Mouse (Mus musculus): ENCODE data around the gene Galns. TPM values are rescaled to one million over a fixed set of nuclear protein-coding genes. Genes with fewer than 3 reads are reported as not detected.

The Galns gene
- polyA plus RNA-seq, 1 experiment from 2014 or later: 6.2 TPM

- 84% methylated on average over 7 of the region's 7 CpGs for WGBS
- no peak overlapping the region for H3K4me2 ChIP-seq (replicated peaks)
- ATAC-seq (ENCODE audit: low FRiP score, low read depth): no peak
- no peak overlapping the region for H3K27ac ChIP-seq
- H3K36me3 ChIP-seq: no peaks in the 10 kb centered on the region
- H3K9me3 ChIP-seq: no peaks in the 10 kb centered on the region
- no peak overlapping the region for H3K9ac ChIP-seq
- peaks cover 26% of the 10 kb centered on the region for H3K27me3 ChIP-seq (replicated peaks)
- H3K4me1 ChIP-seq: peaks cover 19% of the 10 kb centered on the region; the same call in 1 of the 2 replicates
- no peak overlapping the region for H3K4me3 ChIP-seq
These were observed 65.1 kb downstream of the Galns start for GRCm38 (mm10) chr8:122546066-122546755.

- no peak overlapping the region for H3K27ac ChIP-seq
- no peaks in the 10 kb centered on the region for H3K9me3 ChIP-seq
- no peaks in the 10 kb centered on the region for H3K36me3 ChIP-seq
- no peak overlapping the region for H3K4me3 ChIP-seq
- H3K9ac ChIP-seq: no peak overlapping the region
- no peak overlapping the region for H3K4me2 ChIP-seq (replicated peaks)
- 0 out of 2 replicates have a peak, but pooled peaks cover 9% of the 10 kb centered on the region for H3K4me1 ChIP-seq
- no peak for ATAC-seq (ENCODE audit: low FRiP score, low read depth)
- H3K27me3 ChIP-seq (replicated peaks): peaks cover 6% of the 10 kb centered on the region
- 93% methylated on average over 8 of the region's 8 CpGs for WGBS
These were observed 67.1 kb downstream of the Galns start for GRCm38 (mm10) chr8:122544138-122544537.

DNA sequence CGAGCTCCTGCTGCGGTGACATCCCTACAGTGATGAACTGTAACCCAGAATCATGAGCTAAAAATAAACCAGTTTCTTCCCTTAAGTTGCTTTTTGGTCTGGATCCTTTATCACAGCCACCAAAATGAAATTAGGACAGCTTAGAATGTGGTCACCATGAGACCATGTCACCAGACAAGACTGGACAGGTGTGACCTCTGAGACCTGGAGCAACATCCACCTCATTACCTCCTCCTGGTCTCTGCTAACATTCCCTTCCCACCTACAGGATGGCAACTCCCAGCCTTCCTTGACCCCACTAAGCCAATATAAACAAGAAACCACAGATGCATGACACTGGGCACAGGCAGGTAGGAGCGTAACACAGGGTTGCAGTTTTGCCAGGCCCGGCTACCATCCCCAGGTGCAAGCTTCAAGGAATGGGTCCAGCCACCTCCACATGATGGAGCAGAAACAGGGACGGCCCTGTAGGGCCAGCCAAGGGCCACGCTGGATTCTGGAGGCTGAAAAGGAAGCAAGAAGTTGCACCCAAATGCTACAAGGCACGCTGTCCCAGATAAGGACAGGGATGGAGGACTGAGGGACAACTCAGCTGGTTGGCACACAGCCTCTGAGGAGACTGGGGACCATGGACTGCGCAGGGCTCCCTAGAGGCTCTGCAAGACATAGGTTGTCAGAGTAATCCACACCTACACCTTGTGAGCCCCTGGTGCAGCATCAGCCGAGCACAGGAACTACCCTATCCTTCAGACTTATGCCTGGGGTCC lies 72.8 kb downstream of the Galns start:
- ATAC-seq (ENCODE audit: low FRiP score, low read depth): no peak
- Histone ChIP-seq H3K36me3 (no peaks in the 10 kb centered on the region), H3K9ac (no peak overlapping the region; the same call in 1 of the 2 replicates), H3K27ac (no peak overlapping the region), H3K4me1 (no peaks in the 10 kb centered on the region; the same call in 1 of the 2 replicates), H3K4me2 (replicated peaks) (no peak overlapping the region), H3K9me3 (no peaks in the 10 kb centered on the region), H3K4me3 (no peak overlapping the region), H3K27me3 (replicated peaks) (no peaks in the 10 kb centered on the region)
- 91% methylated on average over 9 of the region's 9 CpGs for WGBS

GRCm38 (mm10) chr8:122537812-122538211 lies 73.5 kb downstream of the Galns start:
- Histone ChIP-seq H3K9me3 (no peaks in the 10 kb centered on the region), H3K9ac (no peak overlapping the region), H3K4me3 (no peak overlapping the region), H3K27me3 (replicated peaks) (no peaks in the 10 kb centered on the region), H3K36me3 (no peaks in the 10 kb centered on the region), H3K4me2 (replicated peaks) (no peak overlapping the region), H3K4me1 (no peaks in the 10 kb centered on the region; the same call in 1 of the 2 replicates), H3K27ac (no peak overlapping the region)
- no peak for ATAC-seq (ENCODE audit: low FRiP score, low read depth)
- 90% methylated on average over 2 of the region's 2 CpGs for WGBS

DNA sequence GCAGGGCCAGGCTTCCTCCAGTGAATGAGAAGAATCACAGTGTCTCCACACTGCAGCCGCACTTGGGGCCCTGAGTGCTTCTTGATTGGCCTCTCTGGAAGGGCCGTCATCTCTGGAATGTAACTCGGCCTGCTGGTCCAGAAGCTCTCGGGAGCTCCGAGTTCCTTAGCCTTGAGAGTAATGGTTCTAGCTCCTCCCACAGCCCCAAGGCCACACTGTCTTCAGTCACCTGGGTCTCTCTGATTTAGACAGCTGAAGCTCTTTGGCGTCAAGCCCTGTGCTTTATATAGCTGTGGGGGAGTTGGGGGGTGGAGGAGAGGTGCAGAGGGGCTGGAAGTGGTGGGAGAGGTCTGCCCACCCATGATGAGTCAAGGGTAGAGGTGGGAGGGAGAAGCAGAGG lies 74.2 kb downstream of the Galns start:
- no peaks in the 10 kb centered on the region for H3K9me3 ChIP-seq
- H3K36me3 ChIP-seq: no peaks in the 10 kb centered on the region
- ATAC-seq (ENCODE audit: low FRiP score, low read depth): no peak
- no peak overlapping the region for H3K9ac ChIP-seq
- no peak overlapping the region for H3K27ac ChIP-seq
- H3K4me1 ChIP-seq: no peaks in the 10 kb centered on the region; the same call in 1 of the 2 replicates
- H3K4me3 ChIP-seq: no peak overlapping the region
- H3K27me3 ChIP-seq (replicated peaks): no peaks in the 10 kb centered on the region
- no peak overlapping the region for H3K4me2 ChIP-seq (replicated peaks)
- WGBS: 54% methylated on average over 6 of the region's 6 CpGs

DNA sequence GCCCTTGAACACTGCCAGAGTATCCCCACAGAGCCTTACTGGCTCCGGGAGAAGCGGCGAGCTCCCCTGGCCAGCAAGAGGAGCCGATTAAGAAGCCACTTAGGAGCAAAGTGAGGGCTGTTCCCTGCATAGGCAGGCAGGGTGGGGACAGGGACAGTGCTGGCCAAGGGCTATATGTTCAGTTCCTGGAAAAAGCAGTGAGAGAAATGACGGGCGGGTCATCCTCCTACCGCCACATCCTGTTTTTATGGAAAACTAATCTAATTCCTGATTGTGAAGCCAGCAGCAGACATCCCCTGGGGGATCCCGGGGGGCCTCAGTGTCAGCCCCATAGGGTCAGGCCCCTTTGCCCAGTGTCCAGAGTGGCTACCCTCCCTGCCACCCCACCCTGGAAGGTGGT lies 80.0 kb downstream of the Galns start:
- Histone ChIP-seq H3K4me1 (peaks cover 6% of the 10 kb centered on the region; the same call in 1 of the 2 replicates), H3K27ac (no peak overlapping the region), H3K36me3 (no peaks in the 10 kb centered on the region), H3K27me3 (replicated peaks) (no peaks in the 10 kb centered on the region), H3K9me3 (no peaks in the 10 kb centered on the region), H3K4me3 (no peak overlapping the region), H3K4me2 (replicated peaks) (no peak overlapping the region), H3K9ac (no peak overlapping the region)
- no peak for ATAC-seq (ENCODE audit: low FRiP score, low read depth)
- 88% methylated on average over 8 of the region's 8 CpGs for whole genome bisulfite sequencing

GRCm38 (mm10) chr8:122529159-122529558 lies 82.1 kb downstream of the Galns start:
- ATAC-seq (ENCODE audit: low FRiP score, low read depth): no peak
- no peak overlapping the region for H3K4me3 ChIP-seq
- H3K27ac ChIP-seq: no peak overlapping the region
- H3K36me3 ChIP-seq: no peaks in the 10 kb centered on the region
- 91% methylated on average over 4 of the region's 4 CpGs for WGBS
- no peak overlapping the region for H3K4me2 ChIP-seq (replicated peaks)
- H3K9me3 ChIP-seq: no peaks in the 10 kb centered on the region
- H3K27me3 ChIP-seq (replicated peaks): no peaks in the 10 kb centered on the region
- peaks cover 24% of the 10 kb centered on the region for H3K4me1 ChIP-seq
- no peak overlapping the region for H3K9ac ChIP-seq

Small RNA genes lying within 50 kb of the gene (microRNA-seq; reads per million reads assigned to microRNA genes)
- not detected for gene Mir6396

Other genes with a start within 250 kb of the Galns start
- 57.1 and 62.4 TPM in 2 replicates for gene Zc3h18, start 234.9 kb downstream of the Galns start, polyA plus RNA-seq (2016; fragmentation: Nextera tagmentation; extraction: Ambion mirVana)
- not detected in 2 replicates for gene Il17c, start 189.4 kb downstream of the Galns start, polyA plus RNA-seq (2016; fragmentation: Nextera tagmentation; extraction: Ambion mirVana)
- 58.5 and 59.9 TPM in 2 replicates for gene Cyba, start 178.5 kb downstream of the Galns start, polyA plus RNA-seq (2016; fragmentation: Nextera tagmentation; extraction: Ambion mirVana)
- gene Mvd, start 168.0 kb downstream of the Galns start, polyA plus RNA-seq (2016; fragmentation: Nextera tagmentation; extraction: Ambion mirVana): 52.3 TPM in 2 replicates
- not detected in 2 replicates for gene Snai3, start 150.7 kb downstream of the Galns start, polyA plus RNA-seq (2016; fragmentation: Nextera tagmentation; extraction: Ambion mirVana)
- gene Rnf166, start 135.4 kb downstream of the Galns start, polyA plus RNA-seq (2016; fragmentation: Nextera tagmentation; extraction: Ambion mirVana): 34.6 and 39.7 TPM in 2 replicates
- 65.0 and 67.1 TPM in 2 replicates for gene Ctu2, start 135.3 kb downstream of the Galns start, polyA plus RNA-seq (2016; fragmentation: Nextera tagmentation; extraction: Ambion mirVana)
- gene Piezo1, start 60.1 kb downstream of the Galns start, polyA plus RNA-seq (2016; fragmentation: Nextera tagmentation; extraction: Ambion mirVana): 6.4 and 6.5 TPM in 2 replicates
- 22.8 and 25.9 TPM in 2 replicates for gene Cdt1, start 43.4 kb downstream of the Galns start, polyA plus RNA-seq (2016; fragmentation: Nextera tagmentation; extraction: Ambion mirVana)
- 182 and 194 TPM in 2 replicates for gene Aprt, start 34.6 kb downstream of the Galns start, polyA plus RNA-seq (2016; fragmentation: Nextera tagmentation; extraction: Ambion mirVana)
- 65.6 and 69.7 TPM in 2 replicates for gene Trappc2l, start 177 bp upstream of the Galns start, polyA plus RNA-seq (2016; fragmentation: Nextera tagmentation; extraction: Ambion mirVana)
- gene Pabpn1l, start 11.3 kb upstream of the Galns start, polyA plus RNA-seq (2016; fragmentation: Nextera tagmentation; extraction: Ambion mirVana): not detected in 2 replicates
- gene Cbfa2t3, start 87.6 kb upstream of the Galns start, polyA plus RNA-seq (2016; fragmentation: Nextera tagmentation; extraction: Ambion mirVana): 15.3 and 16.7 TPM in 2 replicates
- gene Acsf3, start 164.0 kb upstream of the Galns start, polyA plus RNA-seq (2016; fragmentation: Nextera tagmentation; extraction: Ambion mirVana): 16.6 and 18.3 TPM in 2 replicates
- gene Cdh15, start 236.5 kb upstream of the Galns start, polyA plus RNA-seq (2016; fragmentation: Nextera tagmentation; extraction: Ambion mirVana): 5.4 and 7.2 TPM in 2 replicates

Data from neural tube, embryonic 12.5 days (tissue).